Mouse (Mus musculus) midbrain, embryonic 15.5 days (tissue): Measurements from ENCODE around the gene Nom1. TPM values are rescaled to one million over a fixed set of nuclear protein-coding genes. Genes with fewer than 3 reads are reported as not detected.
A peak's percentile ranks its signal among the peaks of the same experiment; 100 is the strongest.

Experiments used
- ATAC-seq: fragments of 200-750 bp; cut with Nextera tagmentation; replicated peaks from 2 replicates; pipeline ENCODE4 v1.8.0; 2017; ENCODE audit warnings: moderate TSS enrichment
- H3K27ac ChIP-seq: fragments of 300-500 bp; sonication (generic); 2 replicates; pipeline ENCODE4 v1.5.1; 2015; ENCODE audit warnings: mild to moderate bottlenecking, inconsistent platforms
- H3K27me3 ChIP-seq: fragments of 300-500 bp; sonication (generic); replicated peaks from 2 replicates; pipeline ENCODE4 v1.6.1; 2015; ENCODE audit warnings: inconsistent platforms
- H3K36me3 ChIP-seq: fragments of 300-500 bp; sonication (generic); replicated peaks from 2 replicates; pipeline ENCODE4 v1.6.1; 2015; ENCODE audit warnings: inconsistent platforms
- H3K4me1 ChIP-seq: fragments of 300-500 bp; sonication (generic); 2 replicates; pipeline ENCODE4 v1.6.1; 2015; ENCODE audit warnings: inconsistent platforms
- H3K4me2 ChIP-seq: fragments of 300-500 bp; sonication (generic); 2 replicates; pipeline ENCODE4 v1.6.1; 2015; ENCODE audit warnings: inconsistent platforms, mild to moderate bottlenecking, moderate library complexity
- H3K4me3 ChIP-seq: fragments of 300-500 bp; sonication (generic); 2 replicates; pipeline ENCODE4 v1.5.1; 2015; ENCODE audit warnings: mild to moderate bottlenecking, inconsistent platforms
- H3K9ac ChIP-seq: fragments of 300-500 bp; sonication (generic); 2 replicates; pipeline ENCODE4 v1.6.1; 2015; ENCODE audit warnings: mild to moderate bottlenecking, inconsistent platforms
- H3K9me3 ChIP-seq: fragments of 300-500 bp; sonication (generic); 2 replicates; pipeline ENCODE4 v1.6.1; 2016; ENCODE audit warnings: inconsistent platforms
- WGBS: fragments of 180-500 bp; shearing (Covaris S2); methylation state at CpG from one replicate; pipeline ENCODE4 v1.1.7; 2015; ENCODE audit warnings: mixed read lengths; 5-methylcytosine and 5-hydroxymethylcytosine counted together
- polyA plus RNA-seq: library from polyadenylated mRNA; unstranded; fragments of >200 nt; fragmentation: Nextera tagmentation; extraction: Ambion mirVana; gene quantifications from 2 replicates; pipeline ENCODE4 v1.2.1, GENCODE M21; 2015

Nom1 gene
- polyA plus RNA-seq, 1 experiment from 2014 or later: 22.6 TPM

- no peak overlapping the region for H3K9ac ChIP-seq
- H3K27ac ChIP-seq: no peak overlapping the region
- peaks cover 96% of the 10 kb centered on the region for H3K27me3 ChIP-seq
- H3K4me1 ChIP-seq: peaks cover 15% of the 10 kb centered on the region
- no peak overlapping the region for H3K4me2 ChIP-seq
- no peak for ATAC-seq
- 1% methylated on average over 35 of the region's 35 CpGs for WGBS
- no peaks in the 10 kb centered on the region for H3K36me3 ChIP-seq
- H3K4me3 ChIP-seq: no peak overlapping the region
- no peaks in the 10 kb centered on the region for H3K9me3 ChIP-seq
Measured at GRCm38 (mm10) chr5:29473551-29474245, 39.2 kb downstream of the Nom1 start.

DNA sequence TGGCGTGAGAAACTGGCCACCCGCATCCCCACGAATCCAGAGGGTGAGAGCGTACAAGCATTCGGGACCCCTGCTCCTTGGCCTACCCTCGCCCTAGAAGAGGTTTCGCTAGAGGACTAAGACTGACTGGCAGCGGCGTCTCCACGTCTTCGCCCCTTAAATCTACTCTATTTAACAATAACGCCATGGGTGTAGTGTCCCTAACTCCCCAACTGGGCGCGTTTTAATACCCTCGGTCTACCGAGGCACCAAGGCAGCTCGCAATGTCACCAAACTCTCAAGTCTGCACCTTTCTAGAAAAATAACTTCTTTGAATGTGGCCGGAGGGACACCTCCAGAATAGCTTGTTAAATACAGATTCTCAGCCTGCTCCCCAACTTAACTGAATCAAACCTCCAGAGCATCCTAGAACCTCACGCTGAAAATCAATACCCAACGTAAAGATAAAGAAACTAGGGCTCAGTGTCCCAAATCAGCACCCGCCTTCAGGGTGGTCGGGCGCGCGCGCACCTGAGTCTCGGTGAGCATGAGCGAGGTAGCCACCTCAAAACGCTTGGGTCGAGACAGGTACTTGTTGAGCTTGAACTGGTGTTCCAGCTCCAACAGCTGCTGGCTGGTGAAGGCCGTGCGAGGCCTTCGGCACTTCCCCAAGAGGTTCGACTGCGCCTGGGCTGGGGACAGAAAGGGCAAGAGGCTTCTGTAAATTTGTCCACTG lies 39.9 kb downstream of the Nom1 start:
- no peaks in the 10 kb centered on the region for H3K36me3 ChIP-seq
- peaks cover 96% of the 10 kb centered on the region for H3K27me3 ChIP-seq
- no peak overlapping the region for H3K9ac ChIP-seq
- no peak overlapping the region for H3K27ac ChIP-seq
- no peak overlapping the region for H3K4me2 ChIP-seq
- peaks cover 16% of the 10 kb centered on the region for H3K4me1 ChIP-seq
- H3K4me3 ChIP-seq: no peak overlapping the region
- 2% methylated on average over 35 of the region's 35 CpGs for WGBS
- ATAC-seq: no peak
- H3K9me3 ChIP-seq: no peaks in the 10 kb centered on the region

GRCm38 (mm10) chr5:29475041-29475440 lies 40.6 kb downstream of the Nom1 start:
- H3K4me1 ChIP-seq: peaks cover 16% of the 10 kb centered on the region
- H3K27me3 ChIP-seq: peaks cover 96% of the 10 kb centered on the region
- H3K4me3 ChIP-seq: no peak overlapping the region
- no peak overlapping the region for H3K9ac ChIP-seq
- H3K27ac ChIP-seq: no peak overlapping the region
- no peaks in the 10 kb centered on the region for H3K9me3 ChIP-seq
- no peak for ATAC-seq
- H3K36me3 ChIP-seq: no peaks in the 10 kb centered on the region
- WGBS: 3% methylated on average over 10 of the region's 10 CpGs
- no peak overlapping the region for H3K4me2 ChIP-seq

GRCm38 (mm10) chr5:29475556-29475955 lies 41.1 kb downstream of the Nom1 start:
- H3K9ac ChIP-seq: no peak overlapping the region
- no peak for ATAC-seq
- peaks cover 96% of the 10 kb centered on the region for H3K27me3 ChIP-seq
- H3K27ac ChIP-seq: no peak overlapping the region
- no peak overlapping the region for H3K4me3 ChIP-seq
- H3K4me1 ChIP-seq: peaks cover 16% of the 10 kb centered on the region
- WGBS: 1% methylated on average over 5 of the region's 5 CpGs
- no peaks in the 10 kb centered on the region for H3K36me3 ChIP-seq
- H3K4me2 ChIP-seq: no peak overlapping the region
- no peaks in the 10 kb centered on the region for H3K9me3 ChIP-seq

DNA sequence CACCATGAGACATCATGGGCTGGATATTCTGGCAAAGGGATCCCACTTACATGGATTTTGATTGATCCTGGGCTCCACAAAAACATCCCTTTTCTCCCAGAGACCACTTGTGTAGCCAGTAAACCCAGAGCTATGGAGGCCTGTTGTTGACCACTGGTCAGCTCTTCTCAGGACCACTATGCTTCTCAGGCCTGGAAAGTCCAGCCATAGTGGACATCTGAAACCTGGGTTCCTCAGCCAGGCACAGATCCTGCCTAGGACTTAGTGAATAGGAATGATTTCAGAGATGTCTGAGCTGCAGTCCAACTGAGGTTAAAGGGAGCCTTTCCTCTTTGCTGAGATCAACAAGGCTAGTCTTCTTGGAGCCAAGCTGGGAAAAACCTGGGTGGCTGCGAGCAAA lies 41.6 kb downstream of the Nom1 start:
- H3K9ac ChIP-seq: no peak overlapping the region
- H3K4me1 ChIP-seq: peaks cover 16% of the 10 kb centered on the region
- H3K36me3 ChIP-seq: no peaks in the 10 kb centered on the region
- no peak overlapping the region for H3K27ac ChIP-seq
- peaks cover 96% of the 10 kb centered on the region for H3K27me3 ChIP-seq
- no peak overlapping the region for H3K4me3 ChIP-seq
- WGBS: 0% methylated on average over 1 of the region's 1 CpGs
- no peak overlapping the region for H3K4me2 ChIP-seq
- ATAC-seq: no peak
- no peaks in the 10 kb centered on the region for H3K9me3 ChIP-seq

DNA sequence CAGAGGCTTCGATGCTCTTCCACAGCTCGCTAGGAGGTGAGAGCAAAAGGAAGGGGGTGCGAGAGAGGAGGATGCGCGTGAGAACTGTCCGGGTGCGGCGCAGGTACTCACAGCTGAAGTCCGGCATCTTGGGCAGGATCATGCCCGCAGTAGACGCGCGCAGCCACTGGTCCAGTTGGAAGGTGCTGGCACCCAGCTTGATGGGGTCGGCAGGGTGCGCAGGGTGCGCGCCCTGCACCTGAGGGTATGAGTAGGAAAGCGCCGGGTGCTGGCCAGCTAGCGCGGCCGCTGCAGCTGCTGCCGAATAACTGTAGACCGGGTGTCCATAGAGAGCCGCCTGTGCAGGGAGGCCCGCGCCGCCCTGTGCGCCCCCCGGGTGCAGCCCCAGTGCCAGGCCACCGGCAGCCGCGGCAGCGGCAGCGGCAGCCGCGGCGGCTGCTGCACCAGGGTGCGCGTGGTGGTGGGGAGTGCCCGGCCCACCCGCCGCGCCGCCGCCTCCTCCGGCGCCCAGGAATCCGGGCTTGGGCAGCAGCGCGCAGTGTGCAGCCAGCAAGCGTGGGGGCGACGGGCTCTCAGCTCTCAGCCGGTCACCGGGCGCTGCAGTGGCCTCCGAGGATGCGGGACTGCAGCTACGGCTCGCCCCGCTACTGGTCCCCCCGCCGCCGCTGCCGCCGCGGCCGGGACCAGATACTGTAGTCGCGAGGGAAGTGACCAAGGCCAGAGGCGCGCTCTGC lies 43.2 kb downstream of the Nom1 start:
- Histone ChIP-seq H3K36me3 (no peaks in the 10 kb centered on the region), H3K27me3 (peaks cover 97% of the 10 kb centered on the region), H3K9ac (no peak overlapping the region), H3K4me2 (peak overlapping the region; percentile 55), H3K4me1 (peaks cover 16% of the 10 kb centered on the region), H3K27ac (no peak overlapping the region), H3K9me3 (no peaks in the 10 kb centered on the region), H3K4me3 (peak overlapping the region; percentile 30)
- under 1% methylated on average over 68 of the region's 73 CpGs for WGBS
- peak; percentile 44; the same call in 1 of the 2 replicates for ATAC-seq

GRCm38 (mm10) chr5:29478208-29479197 lies 44.0 kb downstream of the Nom1 start, which contains the start of gene Mnx1:
Mnx1 (minus strand) TSS chr5:29478470.
- Histone ChIP-seq H3K36me3 (no peaks in the 10 kb centered on the region), H3K9me3 (no peaks in the 10 kb centered on the region), H3K4me2 (peak within 1 kb of the TSS; percentile 55), H3K4me1 (peaks cover 16% of the 10 kb centered on the region), H3K27ac (no peak within 1 kb of the TSS), H3K9ac (no peak within 1 kb of the TSS), H3K27me3 (peaks cover 98% of the 10 kb centered on the region), H3K4me3 (peak within 1 kb of the TSS; percentile 30)
- whole genome bisulfite sequencing: under 1% methylated on average over 65 of the region's 65 CpGs
- ATAC-seq: 0 out of 2 replicates have a peak, but pooled peaks have one; percentile 22

DNA sequence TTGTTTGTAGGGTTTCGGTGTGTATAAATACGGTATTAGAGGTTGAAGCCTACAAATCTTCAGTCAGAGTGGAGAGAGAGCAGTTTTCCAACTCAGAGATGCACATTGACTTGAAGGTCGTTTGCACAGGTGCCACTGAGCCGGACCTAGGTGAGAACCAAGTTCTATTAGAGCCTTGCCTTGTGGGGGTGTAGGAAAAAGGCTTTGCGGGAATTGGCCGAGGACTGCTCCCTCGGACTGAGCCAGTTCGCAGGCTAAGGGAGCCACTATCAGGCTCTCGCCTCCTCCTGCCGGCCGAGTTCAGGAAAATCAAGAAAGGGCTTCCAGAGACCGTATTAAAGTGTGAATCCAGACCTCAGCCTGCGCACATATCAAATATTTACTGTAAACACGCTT lies 44.7 kb downstream of the Nom1 start:
- H3K27ac ChIP-seq: no peak overlapping the region
- peaks cover 16% of the 10 kb centered on the region for H3K4me1 ChIP-seq
- WGBS: 1% methylated on average over 14 of the region's 14 CpGs
- H3K4me2 ChIP-seq: no peak overlapping the region
- no peak overlapping the region for H3K4me3 ChIP-seq
- no peaks in the 10 kb centered on the region for H3K36me3 ChIP-seq
- H3K9ac ChIP-seq: no peak overlapping the region
- H3K9me3 ChIP-seq: no peaks in the 10 kb centered on the region
- H3K27me3 ChIP-seq: peaks cover 99% of the 10 kb centered on the region
- ATAC-seq: peak; percentile 57; the same call in 1 of the 2 replicates

- H3K9ac ChIP-seq: no peak overlapping the region
- H3K27me3 ChIP-seq: peaks cover 95% of the 10 kb centered on the region
- H3K4me1 ChIP-seq: peaks cover under 1% of the 10 kb centered on the region; the same call in 1 of the 2 replicates
- ATAC-seq: no peak
- WGBS: 4% methylated on average over 4 of the region's 4 CpGs
- H3K36me3 ChIP-seq: no peaks in the 10 kb centered on the region
- H3K9me3 ChIP-seq: no peaks in the 10 kb centered on the region
- H3K4me2 ChIP-seq: no peak overlapping the region
- no peak overlapping the region for H3K4me3 ChIP-seq
- no peak overlapping the region for H3K27ac ChIP-seq
Measured at GRCm38 (mm10) chr5:29483801-29484200, 49.3 kb downstream of the Nom1 start.

- no peak for ATAC-seq
- no peak overlapping the region for H3K4me2 ChIP-seq
Measured at GRCm38 (mm10) chr5:29484965-29485940, 50.8 kb downstream of the Nom1 start.

DNA sequence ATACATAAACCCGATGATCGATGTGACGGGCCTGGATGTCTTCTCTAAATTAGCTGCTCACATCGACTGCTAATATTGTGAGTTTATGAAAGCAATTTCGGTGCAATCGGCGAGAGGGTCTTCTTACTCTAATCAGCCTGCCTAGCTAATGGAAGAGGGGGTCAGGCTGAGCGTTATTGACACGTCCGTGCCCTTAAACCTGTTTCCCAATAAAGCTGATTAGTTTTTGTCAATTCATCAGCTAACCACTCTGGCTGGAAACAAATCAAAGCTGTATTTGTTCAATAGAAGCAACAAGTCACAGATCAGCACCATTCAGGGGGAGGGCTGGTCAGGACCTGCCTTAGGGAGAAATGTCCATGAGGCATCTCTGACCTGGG lies 51.5 kb downstream of the Nom1 start:
- no peak for ATAC-seq
- Histone ChIP-seq H3K4me3 (no peak overlapping the region), H3K9ac (no peak overlapping the region), H3K27ac (no peak overlapping the region), H3K27me3 (peaks cover 92% of the 10 kb centered on the region), H3K4me2 (no peak overlapping the region), H3K36me3 (no peaks in the 10 kb centered on the region), H3K4me1 (no peaks in the 10 kb centered on the region), H3K9me3 (no peaks in the 10 kb centered on the region)
- 2% methylated on average over 10 of the region's 10 CpGs for WGBS

More at GRCm38 (mm10) chr5:29484965-29485940, 50.8 kb downstream of the Nom1 start:
- WGBS: under 1% methylated on average over 38 of the region's 38 CpGs
- Histone ChIP-seq H3K4me3 (no peak overlapping the region), H3K4me1 (no peaks in the 10 kb centered on the region), H3K27me3 (peaks cover 94% of the 10 kb centered on the region), H3K9me3 (no peaks in the 10 kb centered on the region), H3K9ac (no peak overlapping the region), H3K36me3 (no peaks in the 10 kb centered on the region), H3K27ac (no peak overlapping the region)
